Mouse (Mus musculus) stomach, postnatal 0 days (tissue): ENCODE data around the gene 1700080E11Rik. TPM values are rescaled to one million over a fixed set of nuclear protein-coding genes. Genes with fewer than 3 reads are reported as not detected.
A peak's percentile ranks its signal among the peaks of the same experiment; 100 is the strongest.
"Not testable (repeated sequence)": the region's sequence is repeated elsewhere in the genome, so short reads cannot be mapped to it uniquely, and the experiment has no call there.

Experiments used
- ATAC-seq: fragments of 200-750 bp; cut with Nextera tagmentation; 2 replicates; pipeline ENCODE4 v1.8.0; 2017; ENCODE audit not compliant: low FRiP score, low TSS enrichment
- DNase-seq: peaks from one replicate; pipeline ENCODE4 v3.0.0-alpha.2; 2016; ENCODE audit warnings: low spot score
- H3K27ac ChIP-seq: fragments of 300-500 bp; sonication (generic); replicated peaks from 2 replicates; pipeline ENCODE4 v1.5.1; 2014; ENCODE audit warnings: mild to moderate bottlenecking, control low read depth
- H3K27me3 ChIP-seq: fragments of 300-500 bp; sonication (generic); 2 replicates; pipeline ENCODE4 v1.6.1; 2014; ENCODE audit warnings: low read length; ENCODE audit not compliant: control insufficient read depth, insufficient read depth
- H3K36me3 ChIP-seq: fragments of 300-500 bp; sonication (generic); 2 replicates; pipeline ENCODE4 v1.6.1; 2014; ENCODE audit warnings: low read length, mixed read lengths; ENCODE audit not compliant: control insufficient read depth, insufficient read depth
- H3K4me1 ChIP-seq: fragments of 300-500 bp; sonication (generic); replicated peaks from 2 replicates; pipeline ENCODE4 v1.6.1; 2014; ENCODE audit warnings: antibody characterized with exemption; ENCODE audit not compliant: control insufficient read depth, insufficient read depth
- H3K4me2 ChIP-seq: fragments of 300-500 bp; sonication (generic); replicated peaks from 2 replicates; pipeline ENCODE4 v1.6.1; 2014; ENCODE audit warnings: low read depth, mild to moderate bottlenecking, control low read depth, moderate library complexity
- H3K4me3 ChIP-seq: fragments of 300-500 bp; sonication (generic); 2 replicates; pipeline ENCODE4 v1.5.1; 2014; ENCODE audit warnings: low read depth, low read length, control low read depth
- H3K9ac ChIP-seq: fragments of 300-500 bp; sonication (generic); 2 replicates; pipeline ENCODE4 v1.6.1; 2014; ENCODE audit warnings: mild to moderate bottlenecking, low read length, control low read depth, mixed read lengths
- H3K9me3 ChIP-seq: fragments of 300-500 bp; sonication (generic); 2 replicates; pipeline ENCODE4 v1.6.1; 2016; ENCODE audit warnings: low read length; ENCODE audit not compliant: control insufficient read depth
- CTCF ChIP-seq: IDR thresholded peaks from 2 replicates; pipeline ENCODE4 v1.5.1; 2016; ENCODE audit warnings: antibody characterized with exemption, low read depth, mild to moderate bottlenecking, moderate library complexity
- EP300 ChIP-seq: optimal IDR thresholded peaks from 2 replicates; pipeline ENCODE3; 2016; ENCODE audit warnings: antibody characterized with exemption
- WGBS: fragments of 180-500 bp; shearing (Covaris S2); extraction: QIAGEN DNeasy Blood & Tissue Kit; methylation state at CpG from one replicate; pipeline ENCODE4 v1.1.7; 2014; 5-methylcytosine and 5-hydroxymethylcytosine counted together
- polyA plus RNA-seq: library from polyadenylated mRNA; unstranded; fragments of >200 nt; fragmentation: Nextera tagmentation; extraction: Ambion mirVana; gene quantifications from 2 replicates; pipeline ENCODE4 v1.2.1, GENCODE M21; 2015

The 1700080E11Rik gene
- polyA plus RNA-seq, 1 experiment from 2014 or later = not detected

GRCm38 (mm10) chr9:105132002-105132367 is 12.9 kb downstream of the 1700080E11Rik start:
- Histone ChIP-seq H3K4me1 (0 out of 2 replicates have a peak, but pooled peaks cover 5% of the 10 kb centered on the region), H3K27ac (peak overlapping the region; percentile 86; the same call in 1 of the 2 replicates), H3K9me3 (no peaks in the 10 kb centered on the region), H3K4me2 (peak overlapping the region; percentile 90), H3K4me3 (peak overlapping the region; percentile 79), H3K27me3 (no peaks in the 10 kb centered on the region), H3K36me3 (no peaks in the 10 kb centered on the region), H3K9ac (no peak overlapping the region; the same call in 1 of the 2 replicates)
- TF ChIP-seq CTCF (no peak), EP300 (no peak)
- WGBS = 20% methylated on average over 5 of the region's 5 CpGs
- ATAC-seq (peak; percentile 24), DNase-seq (no peak)

GRCm38 (mm10) chr9:105131253-105132001 is 13.5 kb downstream of the 1700080E11Rik start, which contains the start of gene Nudt16:
Gene Nudt16 (minus strand): TSS chr9:105131824.
- peak within 1 kb of the TSS; percentile 90 for H3K4me2 ChIP-seq
- H3K27me3 ChIP-seq = no peaks in the 10 kb centered on the region
- under 1% methylated on average over 56 of the region's 60 CpGs for WGBS

GRCm38 (mm10) chr9:105130331-105130730 is 14.6 kb downstream of the 1700080E11Rik start:
- DNase-seq (peak; percentile 11), ATAC-seq (no peak)
- TF ChIP-seq EP300 = no peak
- TF ChIP-seq CTCF = no peak
- WGBS = 95% methylated on average over 8 of the region's 8 CpGs
- H3K4me3 ChIP-seq = no peak overlapping the region
- peak overlapping the region; percentile 90 for H3K4me2 ChIP-seq
- no peak overlapping the region for H3K27ac ChIP-seq
- H3K9ac ChIP-seq = no peak overlapping the region
- no peaks in the 10 kb centered on the region for H3K9me3 ChIP-seq
- H3K4me1 ChIP-seq = 0 out of 2 replicates have a peak, but pooled peaks cover 5% of the 10 kb centered on the region
- no peaks in the 10 kb centered on the region for H3K27me3 ChIP-seq
- no peaks in the 10 kb centered on the region for H3K36me3 ChIP-seq

More at GRCm38 (mm10) chr9:105131253-105132001, 13.5 kb downstream of the 1700080E11Rik start, which contains the start of gene Nudt16:
- Histone ChIP-seq H3K9me3 (no peaks in the 10 kb centered on the region), H3K4me1 (0 out of 2 replicates have a peak, but pooled peaks cover 5% of the 10 kb centered on the region), H3K36me3 (no peaks in the 10 kb centered on the region), H3K27ac (peak within 1 kb of the TSS; percentile 86), H3K9ac (peak within 1 kb of the TSS; percentile 78), H3K4me3 (peak within 1 kb of the TSS; percentile 79)
- DNase-seq (peak; percentile 93), ATAC-seq (peak; percentile 99)
- TF ChIP-seq CTCF = no peak
- TF ChIP-seq EP300 = no peak

- H3K27ac ChIP-seq, H3K36me3 ChIP-seq, H3K9ac ChIP-seq, H3K27me3 ChIP-seq, H3K4me2 ChIP-seq, DNase-seq, H3K4me1 ChIP-seq, H3K4me3 ChIP-seq, ATAC-seq, H3K9me3 ChIP-seq: not testable (repeated sequence)
- 64% methylated on average over 3 of the region's 3 CpGs for WGBS
Observed at GRCm38 (mm10) chr9:105125206-105125605, 19.7 kb downstream of the 1700080E11Rik start.

DNA sequence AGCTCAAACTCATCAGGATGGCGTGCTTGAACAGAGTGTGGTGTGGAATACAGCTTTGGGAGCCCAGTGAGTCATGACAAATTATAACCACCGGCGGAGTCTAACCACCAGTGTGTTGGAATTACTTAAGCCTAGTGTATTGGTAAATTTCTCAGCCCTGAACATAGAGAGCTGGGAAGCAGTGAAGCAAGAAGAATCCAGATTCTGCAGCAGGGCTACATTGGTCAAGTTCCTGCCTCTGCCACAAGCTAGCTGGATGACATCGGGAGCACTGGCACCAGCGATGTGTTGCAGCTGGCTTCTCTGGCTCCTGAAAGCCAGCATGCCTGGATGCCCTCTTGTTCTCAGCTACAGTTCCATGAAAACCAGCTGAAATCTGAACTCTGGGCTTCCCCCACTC is 41.0 kb downstream of the 1700080E11Rik start:
- no peak for ATAC-seq
- WGBS = 83% methylated on average over 5 of the region's 5 CpGs
- no peak overlapping the region for H3K27ac ChIP-seq

DNA sequence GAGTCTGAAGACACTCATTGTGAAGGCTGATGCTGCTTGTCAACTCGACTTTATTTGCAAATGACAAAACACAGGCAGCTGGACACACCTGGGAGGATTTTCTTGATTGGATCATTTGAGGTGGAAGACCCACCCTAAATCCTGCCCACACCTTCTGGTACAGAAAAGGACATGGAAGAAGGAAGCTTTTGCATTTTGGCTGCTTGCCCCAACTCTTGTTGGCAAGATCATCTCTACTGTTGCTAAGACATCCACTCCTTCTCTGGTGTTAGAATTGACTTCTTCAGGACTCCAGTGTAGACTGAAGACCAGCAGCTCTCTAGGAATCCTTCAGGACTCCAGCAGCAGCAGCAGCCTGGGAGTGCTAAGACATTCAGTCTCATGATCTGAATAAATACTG is 43.0 kb downstream of the 1700080E11Rik start:
- TF ChIP-seq EP300 (no peak), CTCF (no peak)
- Histone ChIP-seq H3K4me3 (no peak overlapping the region), H3K36me3 (no peaks in the 10 kb centered on the region), H3K4me1 (no peaks in the 10 kb centered on the region), H3K9ac (no peak overlapping the region), H3K9me3 (no peaks in the 10 kb centered on the region), H3K4me2 (no peak overlapping the region), H3K27me3 (no peaks in the 10 kb centered on the region), H3K27ac (no peak overlapping the region)
- no peak for DNase-seq
- no peak for ATAC-seq
- 38% methylated on average over 1 of the region's 1 CpGs for WGBS

More for the DNA sequence above, 41.0 kb downstream of the 1700080E11Rik start:
- TF ChIP-seq EP300 (no peak), CTCF (no peak)
- H3K4me2 ChIP-seq = no peak overlapping the region
- no peaks in the 10 kb centered on the region for H3K36me3 ChIP-seq
- no peaks in the 10 kb centered on the region for H3K4me1 ChIP-seq
- no peak overlapping the region for H3K4me3 ChIP-seq
- H3K9me3 ChIP-seq = no peaks in the 10 kb centered on the region
- H3K27me3 ChIP-seq = no peaks in the 10 kb centered on the region
- H3K9ac ChIP-seq = no peak overlapping the region
- no peak for DNase-seq
